Mouse (Mus musculus): ENCODE measurements around the gene Grik3.

Gene Grik3

DNA sequence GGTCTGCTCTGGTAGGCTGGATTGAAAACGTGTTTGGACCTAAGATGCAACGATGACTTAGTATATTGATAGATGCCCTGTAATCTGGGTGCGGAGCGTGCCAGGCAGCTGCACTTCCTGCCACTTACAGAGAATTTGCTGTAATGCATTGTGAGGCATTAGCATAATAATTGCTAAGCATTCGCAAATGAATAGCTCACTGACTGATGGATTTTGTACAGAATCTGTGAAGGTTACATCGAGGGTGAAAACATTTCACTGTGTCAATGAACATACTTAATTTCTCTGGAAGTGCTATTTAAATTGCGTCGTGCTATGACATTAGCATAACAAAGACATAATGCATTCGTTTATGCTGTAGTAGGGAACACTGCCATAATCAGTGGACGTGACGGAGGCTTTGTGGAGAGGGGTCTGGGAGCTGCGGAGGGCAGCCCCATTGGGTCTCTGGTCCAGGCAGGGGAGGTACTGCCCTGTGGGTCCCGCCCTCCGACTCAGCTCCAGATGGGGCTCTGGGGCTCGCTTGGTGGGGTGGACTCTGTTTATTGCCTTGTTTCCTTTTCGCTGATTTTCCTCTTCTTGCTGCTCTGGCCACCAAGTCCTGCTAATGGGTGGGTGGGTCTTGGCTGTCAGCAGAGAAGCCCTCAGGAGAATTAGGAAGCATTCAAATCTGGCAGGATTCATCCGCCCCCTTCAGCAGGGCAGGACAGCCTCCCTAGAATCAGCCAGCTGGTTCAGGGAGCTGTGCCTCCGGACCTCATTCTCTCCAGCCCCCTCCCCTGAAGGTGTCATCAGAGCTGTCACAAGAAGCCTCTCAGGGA, 54.7 kb downstream of the Grik3 start:
- no peak for DNase-seq (ENCODE audit: low read depth)

DNA sequence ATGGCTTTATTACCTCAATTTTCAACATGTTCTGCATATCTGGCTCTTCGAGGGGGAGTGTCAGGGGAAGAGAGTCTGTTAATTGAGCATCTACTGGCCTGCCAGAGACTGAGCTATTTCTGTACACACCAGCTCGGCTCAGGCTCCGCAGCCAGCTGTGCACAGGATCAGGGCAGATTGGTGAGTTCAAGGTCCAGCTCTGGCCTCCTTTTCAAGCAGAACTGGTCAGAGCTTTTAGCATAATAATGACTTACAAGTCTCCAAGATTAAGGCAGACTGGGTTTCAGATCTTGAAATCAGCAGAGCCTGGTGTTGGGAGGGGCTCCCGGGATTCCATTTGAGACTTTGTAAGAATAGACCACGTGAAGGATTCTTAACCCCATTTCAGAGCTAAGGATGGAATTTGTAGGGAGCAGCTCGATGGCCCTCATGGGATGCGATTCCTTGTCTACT, 55.3 kb downstream of the Grik3 start:
- no peak for DNase-seq (ENCODE audit: low read depth)

DNA sequence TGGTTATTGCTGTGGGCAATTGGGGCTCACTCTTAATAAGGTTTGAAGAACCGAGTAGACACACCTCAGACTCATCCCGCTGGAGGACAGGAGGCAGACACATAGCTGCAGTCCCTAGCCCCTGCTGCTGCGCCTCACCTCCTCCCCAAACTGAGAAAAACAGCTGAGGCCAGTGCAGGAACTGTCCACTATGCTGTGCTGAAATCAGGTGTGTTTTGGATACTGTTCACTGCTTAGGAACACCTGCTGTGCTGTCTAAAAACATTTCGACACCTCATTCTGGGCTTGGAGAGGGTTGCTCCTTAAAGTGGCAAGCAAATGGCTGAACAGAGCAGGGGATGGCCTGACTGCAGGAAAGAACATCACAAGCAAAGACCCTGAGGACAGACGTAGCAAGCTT, 57.7 kb downstream of the Grik3 start:
- DNase-seq (ENCODE audit: low read depth): no peak

DNA sequence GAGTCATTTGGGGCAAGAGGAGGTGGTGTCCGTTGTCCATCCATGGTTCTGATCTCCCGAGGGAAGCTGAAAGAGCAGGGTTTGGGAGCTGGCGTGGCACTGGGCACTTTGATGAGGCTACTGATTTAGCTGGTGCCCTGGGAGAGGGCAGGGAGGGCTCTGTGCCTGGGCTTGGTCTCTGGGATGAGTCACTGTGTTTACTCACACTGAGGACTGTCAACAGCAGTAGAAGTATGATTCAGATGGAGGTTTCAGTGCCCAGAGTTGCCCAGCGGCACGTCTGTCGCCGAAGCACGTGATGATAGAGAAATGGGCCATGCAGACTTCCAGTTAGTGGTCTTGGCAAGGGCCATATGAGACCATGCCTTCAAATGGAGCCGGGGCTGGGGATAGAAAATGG, 63.3 kb downstream of the Grik3 start:
- DNase-seq (ENCODE audit: low read depth): no peak

DNA sequence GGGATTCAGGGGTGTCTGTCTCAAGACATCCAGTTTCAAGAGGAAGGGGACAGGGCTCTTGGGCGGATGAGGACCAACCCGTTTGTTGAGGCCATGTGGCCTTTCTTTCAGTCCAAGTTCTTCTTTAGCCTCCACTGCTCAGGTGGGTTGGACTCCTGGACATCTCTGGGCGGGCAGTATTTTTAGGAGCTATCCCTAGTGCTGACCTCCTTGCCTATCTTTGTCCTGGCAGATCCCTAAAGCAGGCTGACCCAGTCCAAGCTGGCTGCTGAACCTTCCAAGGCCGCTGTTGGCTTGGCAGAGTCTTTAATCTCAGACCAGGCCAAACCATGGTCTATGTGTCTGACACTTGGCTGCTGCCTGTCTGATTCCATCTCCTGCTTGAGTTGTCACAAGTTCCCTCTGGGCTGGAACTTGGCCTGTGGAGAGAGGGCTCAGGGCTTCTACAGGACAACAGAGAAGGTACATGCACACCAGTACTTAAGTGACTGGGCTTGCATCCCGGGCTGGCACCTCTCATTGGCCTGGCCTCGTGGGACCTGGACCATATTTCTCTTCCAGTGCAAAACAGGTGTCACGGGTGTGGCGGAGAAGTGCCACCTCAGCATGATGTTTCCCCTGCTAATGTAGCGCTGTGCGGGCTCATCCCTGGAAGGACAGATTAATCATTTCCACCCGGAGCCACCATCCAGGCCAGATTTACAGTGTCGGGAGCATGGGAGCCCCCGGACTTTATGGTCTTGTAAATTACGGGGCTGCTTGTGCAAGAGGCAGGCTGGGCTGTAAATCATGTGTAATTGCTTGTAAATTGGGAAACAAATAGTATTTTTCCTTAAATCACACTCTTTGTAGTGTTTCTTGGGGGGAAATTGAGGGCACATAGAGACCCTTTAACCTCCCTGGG, 66.2 kb downstream of the Grik3 start:
- DNase-seq (ENCODE audit: low read depth): no peak

DNA sequence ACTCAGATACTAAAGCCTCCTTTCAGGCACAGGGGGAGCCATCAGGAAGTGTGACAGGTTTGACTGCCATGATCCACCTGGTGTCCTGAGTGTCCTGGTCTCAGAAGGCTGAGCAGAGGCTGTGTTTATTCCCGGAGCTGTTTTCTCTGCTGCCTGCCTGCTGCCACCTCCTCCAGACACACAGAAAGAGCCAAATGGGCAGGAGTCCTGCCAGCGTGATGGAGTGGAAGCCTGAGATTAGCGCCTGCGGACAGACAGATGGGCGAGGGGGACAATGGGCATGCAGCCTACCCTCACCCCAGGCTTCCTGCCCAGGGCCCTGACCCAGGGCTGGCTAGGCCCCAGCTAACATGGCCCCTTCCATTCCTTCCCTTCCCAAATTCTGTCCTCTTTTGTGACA, 69.1 kb downstream of the Grik3 start:
- no peak for DNase-seq (ENCODE audit: low read depth)

DNA sequence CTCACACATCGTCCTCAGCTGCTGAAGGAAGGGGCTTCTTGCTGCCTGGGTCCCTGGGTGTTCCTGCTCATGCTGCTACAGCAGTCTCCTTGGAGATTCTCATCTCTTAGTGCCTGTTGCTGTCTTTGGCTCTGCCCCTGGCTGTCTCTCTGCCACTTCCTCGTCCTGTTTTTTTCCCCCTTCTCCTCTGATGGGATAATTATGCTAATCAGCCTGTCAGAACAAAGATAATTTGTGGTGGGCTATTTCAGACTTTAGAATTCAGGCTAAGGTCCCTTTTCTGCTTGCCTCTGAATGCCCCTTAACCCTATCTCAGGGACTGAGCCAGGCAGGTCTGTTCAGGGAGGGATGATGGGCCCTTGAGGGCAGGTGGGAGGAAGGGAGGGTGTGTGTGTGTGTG, 70.3 kb downstream of the Grik3 start:
- no peak for DNase-seq (ENCODE audit: low read depth)

DNA sequence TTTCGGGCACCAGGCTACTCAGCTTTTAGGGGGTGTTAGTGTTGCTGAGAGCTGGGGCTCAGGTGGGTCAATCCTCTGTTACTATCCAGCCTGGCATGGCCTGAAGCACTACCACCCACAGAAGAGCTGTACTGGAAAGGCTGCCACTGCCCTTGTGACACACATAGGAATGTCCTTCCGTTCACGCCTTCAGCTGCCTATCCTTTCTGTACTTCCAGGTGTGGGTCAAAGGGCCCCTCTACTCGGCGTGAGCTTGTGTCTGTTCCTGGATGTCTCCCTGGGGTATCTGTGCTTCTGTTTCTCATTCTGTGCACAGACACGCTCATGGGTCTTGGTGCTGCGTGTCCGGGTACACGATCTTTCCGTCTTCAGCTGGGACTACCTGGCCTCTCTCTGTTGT, 73.1 kb downstream of the Grik3 start:
- DNase-seq (ENCODE audit: low read depth): no peak

DNA sequence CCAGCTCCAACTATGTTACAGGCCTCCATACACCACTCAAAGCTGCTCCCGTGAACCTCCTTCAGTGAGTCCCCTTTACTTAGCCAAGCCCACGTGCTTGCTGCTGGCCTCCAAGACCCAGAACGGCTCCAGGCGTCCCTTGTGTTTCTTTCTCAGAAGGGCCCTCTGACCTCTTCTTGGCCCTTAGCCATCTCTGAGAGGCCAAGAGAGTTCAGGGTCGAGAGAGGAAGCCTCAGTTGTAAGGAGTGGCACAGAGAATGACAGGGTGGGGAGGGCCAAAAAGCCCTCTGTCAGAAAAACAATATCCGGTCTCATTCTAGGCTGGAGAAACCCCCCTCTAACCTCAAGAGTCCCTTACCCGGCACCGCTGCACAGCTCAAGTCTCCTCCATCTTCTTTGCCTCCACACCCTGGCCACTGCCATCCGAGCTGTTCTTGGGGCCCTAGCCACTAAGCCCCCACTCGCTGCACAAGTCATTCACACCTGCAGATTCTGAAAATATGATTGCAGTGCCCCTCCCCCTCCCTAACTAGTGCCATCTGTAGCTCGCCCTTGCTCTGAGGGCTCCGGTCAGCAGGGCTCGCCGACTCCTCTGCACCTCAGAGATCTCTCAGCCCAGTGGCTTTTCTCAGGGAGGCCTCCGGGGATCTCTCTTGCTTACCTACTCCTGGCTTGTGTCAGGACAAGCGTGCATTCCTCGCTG, 73.7 kb downstream of the Grik3 start:
- no peak for DNase-seq (ENCODE audit: low read depth)

DNA sequence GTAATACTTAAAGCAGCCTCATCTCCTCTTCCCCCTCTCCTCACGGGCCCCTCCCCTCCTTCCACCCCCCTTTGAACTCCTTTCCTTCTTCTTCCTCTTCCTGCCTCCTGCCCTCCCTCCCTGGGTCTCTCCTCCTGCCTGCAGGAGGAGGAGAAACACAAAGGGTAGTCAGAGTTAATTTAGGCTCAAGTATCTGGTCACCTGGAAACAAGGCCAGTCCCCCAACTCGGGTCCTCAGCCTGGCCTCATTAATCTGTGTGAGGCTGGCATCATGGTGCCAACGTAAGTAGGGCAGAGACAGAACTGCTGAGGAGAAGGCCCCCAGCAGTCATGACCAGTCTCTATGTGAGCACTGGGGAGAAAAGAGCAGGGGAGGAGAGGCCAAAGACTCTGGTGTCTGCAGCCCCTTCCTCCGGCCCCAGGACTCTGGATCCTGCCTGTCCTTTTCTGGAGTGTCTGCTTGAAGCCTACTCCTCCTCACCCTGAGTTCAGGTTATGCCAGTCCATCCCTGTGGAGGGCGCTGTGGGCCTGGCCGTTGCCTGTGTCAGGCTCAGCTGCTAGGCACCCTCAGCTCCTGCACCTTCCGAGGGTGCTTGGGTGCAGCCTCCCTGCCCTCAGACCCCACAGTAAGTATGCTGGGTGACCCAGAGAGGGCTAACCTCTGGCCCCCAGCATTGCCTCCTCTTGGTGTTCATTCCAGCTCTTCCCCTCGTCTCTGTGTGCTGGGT, 75.4 kb downstream of the Grik3 start:
- DNase-seq (ENCODE audit: low read depth): no peak

DNA sequence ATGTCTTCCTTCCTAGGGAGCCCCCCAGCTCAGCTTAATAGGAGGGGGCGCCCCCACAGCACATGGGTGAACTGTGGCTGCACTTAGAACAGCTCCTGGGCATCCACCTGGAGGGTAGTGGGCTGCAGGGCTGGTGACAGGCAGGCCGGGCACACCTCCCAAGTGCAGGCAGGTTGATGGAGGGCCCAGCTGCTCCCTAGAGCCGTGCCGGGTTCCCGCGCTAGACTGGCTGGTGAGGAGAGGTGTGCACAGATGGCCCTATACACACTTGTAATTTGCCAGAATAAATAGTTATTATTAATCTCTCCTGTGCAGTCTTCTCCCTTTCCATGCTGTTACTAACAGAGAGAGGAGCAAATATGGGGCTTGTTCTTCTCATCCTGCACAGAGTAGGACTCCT, 77.7 kb downstream of the Grik3 start:
- no peak for DNase-seq (ENCODE audit: low read depth)

DNA sequence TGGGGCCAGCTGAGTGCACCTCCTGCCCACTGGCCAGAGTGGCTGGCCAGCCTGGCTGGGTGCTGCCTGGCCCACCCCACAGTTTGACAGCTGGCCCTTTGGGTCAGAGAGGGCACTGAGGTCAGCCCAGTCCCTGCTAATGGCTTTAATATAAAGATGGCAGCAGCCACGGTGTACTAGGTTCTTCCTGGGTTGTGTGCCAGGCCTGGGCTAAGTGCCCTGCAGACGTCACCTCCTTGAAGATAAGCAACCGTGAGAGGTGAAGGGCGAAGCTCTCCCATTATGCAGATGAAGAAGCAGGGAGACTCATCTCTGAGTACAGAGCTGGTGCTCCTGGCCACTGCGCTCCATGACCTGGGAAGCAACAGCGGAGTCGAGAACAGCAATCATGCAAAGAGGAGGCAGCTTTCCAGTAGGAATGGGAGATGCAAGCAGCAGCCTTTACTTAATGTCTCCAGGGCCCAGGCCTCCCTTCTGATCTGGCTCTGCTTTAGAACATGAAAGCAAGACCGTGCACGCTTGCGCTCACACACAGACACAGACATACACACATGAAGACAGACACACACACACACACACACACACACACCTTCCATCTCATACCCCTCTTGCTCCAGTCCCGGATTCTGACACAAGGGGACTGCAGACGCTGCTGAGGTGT, 81.3 kb downstream of the Grik3 start:
- no peak for DNase-seq (ENCODE audit: low read depth)

DNA sequence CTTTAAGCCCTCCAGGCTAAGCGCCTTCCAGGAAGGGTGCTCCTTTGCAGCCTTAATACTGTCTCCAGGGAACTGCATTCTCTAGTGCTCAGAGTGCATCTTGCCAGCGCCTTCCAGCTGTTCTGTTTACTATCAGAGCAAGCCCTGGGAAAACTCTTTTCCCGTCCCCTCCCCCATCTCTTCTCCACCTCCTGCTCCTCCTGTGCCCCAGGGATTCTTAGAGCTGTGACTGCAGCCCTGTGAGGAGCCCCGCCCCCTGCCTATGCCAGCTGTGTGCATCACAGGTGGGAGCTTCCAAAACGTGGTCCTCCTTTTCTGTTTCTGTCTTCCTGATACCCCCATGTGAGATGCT, 81.8 kb downstream of the Grik3 start:
- no peak for DNase-seq (ENCODE audit: low read depth)

DNA sequence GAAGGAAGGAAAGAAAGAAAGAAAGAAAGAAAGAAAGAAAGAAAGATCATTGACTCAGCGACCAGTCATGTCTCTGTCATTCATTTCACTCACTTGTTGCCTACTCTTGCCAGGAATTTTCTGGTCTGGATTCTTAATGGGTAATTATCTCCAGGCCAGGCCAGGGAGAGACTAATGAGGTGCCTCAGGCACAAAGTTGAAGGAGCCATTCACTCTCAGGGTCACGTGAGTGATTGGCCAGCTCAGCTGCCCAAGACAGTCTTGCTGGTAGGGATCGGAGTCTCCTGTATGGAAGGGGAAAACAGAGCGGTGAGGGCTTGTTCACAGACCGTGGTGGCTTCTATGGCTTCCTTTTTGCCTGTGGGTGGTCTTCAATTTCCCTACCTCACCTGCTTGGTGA, 82.5 kb downstream of the Grik3 start:
- DNase-seq (ENCODE audit: low read depth): no peak

DNA sequence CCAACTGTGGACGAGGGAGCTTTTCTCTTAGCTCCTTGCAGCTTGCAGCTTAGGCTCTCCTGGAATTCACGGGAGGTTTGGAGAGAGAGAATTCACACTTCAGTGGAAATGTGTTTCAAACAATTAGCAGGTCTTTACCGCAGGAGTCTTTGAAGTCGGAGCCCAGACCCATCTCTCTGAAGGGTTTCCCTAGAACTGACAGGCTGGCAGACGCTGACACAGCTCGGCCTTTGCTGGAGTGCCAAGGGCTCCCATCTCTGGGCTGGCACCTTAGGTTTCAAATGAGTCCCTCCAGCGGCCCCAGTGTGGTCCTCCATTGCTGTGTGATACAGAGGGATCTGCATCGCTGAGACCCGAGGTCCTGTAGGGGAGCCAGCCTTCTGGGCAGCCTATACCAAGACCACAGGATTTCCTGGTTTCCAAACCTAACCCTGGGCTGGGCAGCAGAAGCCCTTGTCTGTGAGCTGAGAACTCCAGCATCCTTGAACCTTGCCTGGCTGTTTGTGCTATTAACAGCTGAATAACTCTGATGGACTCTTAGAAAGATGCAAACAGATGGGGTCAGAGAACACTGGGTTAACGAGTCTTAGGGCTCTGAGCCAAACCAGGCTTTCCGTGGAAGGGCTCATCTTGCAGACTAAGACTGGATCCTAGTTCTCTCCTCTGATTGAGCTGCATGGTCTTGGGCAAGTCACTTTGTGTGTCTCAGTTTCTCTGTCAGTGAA, 83.6 kb downstream of the Grik3 start:
- no peak for DNase-seq (ENCODE audit: low read depth)

DNA sequence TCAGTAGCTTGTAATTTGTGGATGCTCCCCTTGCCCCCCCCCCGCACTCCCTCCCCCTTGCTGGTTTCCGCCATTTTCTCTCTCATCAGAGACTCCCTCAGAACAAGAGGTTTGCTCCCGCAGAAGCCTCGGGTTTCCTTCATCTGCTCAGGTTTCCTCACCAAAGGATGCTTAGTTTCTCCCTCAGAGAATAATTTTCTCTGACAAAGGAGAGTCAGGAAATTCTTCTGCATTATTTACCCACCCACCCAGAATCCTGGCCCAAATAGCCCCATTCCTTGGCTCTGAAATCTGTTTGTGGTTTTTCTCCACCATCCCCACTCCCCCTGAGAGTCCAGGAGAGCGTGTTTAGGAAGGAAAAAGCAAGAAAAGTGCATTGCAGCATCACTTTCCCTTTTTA, 89.8 kb downstream of the Grik3 start:
- DNase-seq (ENCODE audit: low read depth): no peak

DNA sequence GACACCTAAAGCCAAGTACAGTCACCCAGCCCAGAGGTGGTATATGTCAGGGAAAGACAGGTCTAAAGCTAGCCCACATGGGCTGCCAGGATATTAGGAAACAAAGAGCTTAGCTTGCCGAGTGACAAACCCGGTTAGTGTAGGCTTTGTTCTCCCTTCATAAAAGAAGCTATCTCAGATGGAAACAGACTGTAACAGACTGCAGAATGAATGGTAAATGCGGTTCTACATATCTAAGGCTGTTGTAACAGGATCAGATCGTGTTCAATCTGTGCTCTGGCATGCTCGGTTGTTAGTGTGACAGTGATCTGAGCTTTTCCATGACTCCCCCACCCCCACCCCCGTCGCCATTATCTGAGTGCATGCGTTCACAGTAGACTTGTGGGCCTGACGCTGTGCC, 92.8 kb downstream of the Grik3 start:
- no peak for DNase-seq (ENCODE audit: low read depth)

DNA sequence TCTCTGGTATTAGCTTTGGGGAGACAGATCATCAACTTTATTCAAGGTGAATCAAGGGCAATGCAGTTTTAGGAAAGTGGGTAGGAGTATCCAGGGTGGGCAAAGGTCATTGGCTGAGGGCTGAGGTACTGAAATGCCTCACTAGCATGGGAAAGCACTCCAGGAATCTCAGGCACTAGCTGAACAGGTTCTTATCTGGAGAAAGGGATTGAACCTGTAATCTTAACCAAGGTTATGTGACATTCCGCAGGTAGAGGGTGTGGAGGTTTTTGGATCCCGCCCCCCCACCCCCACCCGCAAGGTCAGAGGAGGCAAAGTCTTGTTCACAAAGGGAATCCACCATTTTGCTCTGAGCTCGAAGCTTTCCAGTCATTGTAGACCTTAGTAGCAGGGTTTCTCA, 93.4 kb downstream of the Grik3 start:
- DNase-seq (ENCODE audit: low read depth): no peak

DNA sequence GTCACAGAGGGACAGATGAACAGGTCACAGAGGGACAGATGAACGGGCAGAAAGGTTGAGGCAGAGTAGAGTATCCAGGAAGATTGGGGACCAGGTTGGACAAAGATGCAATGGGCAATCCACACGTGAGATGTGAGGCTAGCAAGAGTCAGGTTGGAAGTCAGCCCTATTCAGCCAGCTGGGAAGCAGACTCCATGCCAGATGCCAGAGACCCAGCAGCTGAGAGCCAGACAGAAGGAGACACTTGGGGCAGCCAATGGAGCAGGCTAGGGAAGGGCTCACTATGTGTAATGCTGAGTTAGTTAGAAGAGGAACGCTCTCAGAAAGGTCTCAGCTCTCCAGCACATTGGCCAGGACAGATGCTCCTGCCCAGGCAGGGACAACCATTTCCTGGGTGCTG, 94.2 kb downstream of the Grik3 start:
- no peak for DNase-seq (ENCODE audit: low read depth)

DNA sequence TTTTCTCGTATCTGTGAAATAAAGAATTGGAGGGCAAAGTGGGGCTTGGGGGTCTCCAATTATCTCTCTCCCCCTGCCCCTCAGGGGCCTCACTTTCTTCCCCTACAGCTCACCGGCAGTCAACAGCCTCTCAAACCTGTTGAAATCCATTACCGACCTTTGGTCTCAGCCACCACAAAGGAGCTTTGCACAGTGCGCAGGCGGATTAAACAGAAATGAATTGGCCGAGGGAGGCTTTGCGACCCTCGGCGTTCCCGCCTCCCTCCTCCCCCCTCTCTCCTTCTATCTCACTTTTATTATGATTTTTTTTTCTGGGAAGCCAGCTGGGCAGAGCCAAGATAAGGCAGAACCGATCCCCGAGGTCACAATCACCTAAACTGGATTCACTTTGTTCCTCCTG, 97.1 kb downstream of the Grik3 start:
- DNase-seq (ENCODE audit: low read depth): no peak
